Mouse (Mus musculus): ENCODE results near the gene Kcnq4.

Kcnq4 gene

DNA sequence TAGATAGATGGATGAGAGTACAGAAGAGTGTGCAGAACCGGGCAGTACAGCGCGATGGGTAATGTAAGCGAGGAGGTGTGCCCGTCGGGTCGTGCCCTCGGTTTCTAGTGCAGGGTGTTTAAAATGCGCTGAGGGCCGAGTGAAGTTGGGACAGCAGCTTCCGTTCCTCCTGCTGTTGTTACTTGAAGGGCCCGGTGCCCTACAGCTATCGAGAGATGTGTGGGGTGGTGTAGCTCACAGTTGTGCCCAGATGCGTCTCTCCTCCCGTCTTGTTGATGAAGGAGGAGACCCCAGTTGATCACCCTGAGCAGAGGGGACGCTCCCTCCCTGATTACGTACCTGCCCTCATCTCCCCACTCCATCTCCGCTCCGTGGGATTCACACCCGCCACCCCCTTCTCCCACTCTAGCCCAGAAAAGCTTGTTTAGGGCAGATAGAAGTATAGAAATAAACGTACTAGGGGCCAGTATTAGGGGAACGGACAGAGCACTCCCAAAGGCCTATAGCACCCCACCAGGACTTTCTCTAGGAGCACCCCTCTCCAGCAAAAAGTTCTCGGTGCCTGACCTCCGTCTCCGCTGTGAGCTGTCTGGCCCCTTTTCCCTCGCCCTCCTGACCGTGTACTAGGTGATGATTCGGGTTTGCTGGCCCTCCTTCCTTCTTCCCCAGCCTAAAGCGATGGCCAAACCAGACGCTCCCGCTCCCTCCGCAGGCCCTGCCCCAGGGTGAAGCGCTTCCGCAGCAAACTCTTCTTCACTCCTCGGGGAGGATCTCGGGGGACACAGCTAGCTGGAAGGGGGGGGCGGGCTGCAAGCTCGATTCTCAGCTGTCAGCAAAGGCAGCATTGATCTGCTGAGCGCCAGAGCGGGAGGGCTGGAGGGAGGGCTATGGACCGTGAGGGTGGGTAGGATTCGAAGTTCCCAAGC, at the start of gene Kcnq4:
Gene Kcnq4, minus strand, starts transcription at position 672 of the 926 bp plus-strand sequence.
- no peak for DNase-seq (ENCODE audit: low spot score in 2 of 2)

DNA sequence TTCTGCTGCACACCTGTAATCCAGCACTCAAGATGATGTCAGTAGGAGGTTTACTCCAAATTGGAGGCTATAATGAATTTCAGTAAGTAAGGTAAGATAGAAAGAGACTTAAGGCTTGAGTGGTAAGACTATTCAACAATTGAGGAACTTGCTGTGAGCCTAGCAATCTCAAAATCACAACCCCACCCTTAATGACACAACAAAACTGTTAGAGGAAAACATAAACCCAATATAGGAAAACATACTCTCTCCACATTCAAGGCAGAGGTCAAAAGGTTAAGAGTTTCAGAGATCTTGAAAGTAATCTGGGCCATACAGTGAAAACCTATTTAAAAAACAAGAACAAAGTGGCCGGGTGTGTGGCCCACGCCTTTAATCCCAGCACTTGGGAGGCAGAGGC, 48.3 kb upstream of the Kcnq4 start:
- no peak for DNase-seq (ENCODE audit: low spot score in 2 of 2)

DNA sequence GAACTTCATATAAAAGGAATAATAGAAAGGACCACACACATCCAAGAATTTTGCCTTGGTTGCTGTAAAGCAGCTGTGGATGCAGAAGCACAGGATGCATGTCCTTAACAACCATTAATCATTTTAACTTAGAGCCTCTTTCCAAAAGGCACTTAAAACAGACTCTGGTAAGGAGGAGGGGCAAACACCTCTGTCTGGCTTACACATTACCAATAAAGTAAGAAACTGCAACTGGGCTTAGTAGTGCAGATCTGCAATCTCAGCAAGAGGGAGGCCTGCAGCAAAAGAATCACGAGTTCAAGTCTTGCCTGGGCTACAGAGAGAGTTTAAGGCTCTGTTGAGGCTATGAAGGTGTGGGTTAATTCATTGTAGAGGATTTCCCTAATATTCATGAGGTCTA, 47.2 kb upstream of the Kcnq4 start:
- DNase-seq (ENCODE audit: low spot score in 2 of 2) = no peak

DNA sequence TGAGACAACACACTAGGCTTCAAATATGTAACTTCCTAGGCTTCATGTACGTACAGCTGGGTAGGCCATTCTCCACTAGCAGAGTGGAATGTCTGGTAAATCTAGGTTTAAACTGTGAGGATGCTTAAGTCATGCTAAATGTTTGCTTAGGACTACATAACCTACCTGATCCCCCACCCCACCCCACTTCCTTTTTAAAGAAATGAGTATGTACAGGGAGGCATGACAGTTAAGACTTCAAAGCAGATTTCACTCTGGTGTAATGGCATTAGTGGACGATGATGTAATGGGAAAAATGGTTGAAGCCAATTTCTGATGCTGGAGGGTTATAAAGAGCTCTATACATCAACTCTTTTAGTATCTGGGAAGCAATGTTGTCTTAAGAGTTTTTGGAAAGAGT, 44.5 kb upstream of the Kcnq4 start:
- DNase-seq (ENCODE audit: low spot score in 2 of 2) = no peak

DNA sequence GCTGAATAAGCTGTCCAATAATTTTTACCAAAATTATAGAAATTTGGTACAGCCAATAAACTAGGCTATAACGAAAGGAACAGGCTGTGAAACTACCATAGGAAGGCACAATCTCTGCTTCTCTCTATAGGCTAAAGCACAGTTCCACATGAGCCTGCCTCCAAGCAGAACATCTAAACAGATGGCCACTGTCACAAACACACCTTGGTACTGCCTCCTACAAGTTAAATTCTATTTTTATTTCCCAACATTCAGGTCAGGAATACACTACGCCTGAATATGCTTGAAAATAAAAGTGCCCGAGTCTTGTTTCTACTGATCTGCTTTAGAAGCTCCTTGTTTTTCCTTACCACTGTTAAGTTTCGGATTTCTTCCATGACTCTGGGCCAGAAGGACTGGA, 41.6 kb upstream of the Kcnq4 start:
- DNase-seq (ENCODE audit: low spot score in 2 of 2) = no peak

DNA sequence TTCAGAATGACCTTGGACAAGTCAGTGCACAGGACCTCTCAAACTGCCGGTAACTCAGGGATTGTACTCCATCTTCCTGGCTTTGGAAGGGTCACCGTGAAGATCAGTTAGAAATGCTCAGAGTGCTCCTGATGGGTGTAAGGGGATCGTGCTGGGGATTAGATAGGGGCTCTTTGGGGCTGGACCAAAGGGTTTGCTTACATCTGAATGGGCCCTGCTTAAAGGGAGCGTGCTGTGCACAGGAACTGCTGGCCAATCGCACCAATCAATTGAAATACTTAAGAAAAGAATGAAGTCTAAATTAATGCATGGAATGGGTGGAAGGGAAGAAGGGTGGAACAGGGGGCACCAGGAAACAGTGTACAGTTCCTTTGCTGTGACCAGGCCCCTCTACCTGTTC, 7.4 kb upstream of the Kcnq4 start:
- DNase-seq (ENCODE audit: low spot score in 2 of 2) = no peak

DNA sequence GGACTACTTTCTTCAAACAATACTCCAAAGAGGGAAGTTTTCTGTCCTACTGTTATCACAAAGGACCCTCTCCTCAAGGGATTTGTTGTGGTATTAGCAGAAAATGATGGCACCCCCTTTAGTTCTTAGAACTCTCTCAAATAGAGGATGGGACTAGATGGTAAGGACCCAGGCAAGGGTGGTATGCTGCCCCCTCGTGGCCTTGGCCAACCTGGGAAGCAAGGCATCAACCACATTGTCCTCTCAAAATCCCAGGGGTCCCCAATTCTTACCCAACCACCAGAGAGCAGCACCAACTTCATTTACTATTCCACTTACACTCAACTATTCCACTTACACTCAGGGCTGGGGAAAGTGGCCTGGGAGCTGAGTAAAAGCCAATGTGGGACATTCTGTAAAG, 6.9 kb upstream of the Kcnq4 start:
- DNase-seq (ENCODE audit: low spot score in 2 of 2) = peak; percentile 70 to 76

DNA sequence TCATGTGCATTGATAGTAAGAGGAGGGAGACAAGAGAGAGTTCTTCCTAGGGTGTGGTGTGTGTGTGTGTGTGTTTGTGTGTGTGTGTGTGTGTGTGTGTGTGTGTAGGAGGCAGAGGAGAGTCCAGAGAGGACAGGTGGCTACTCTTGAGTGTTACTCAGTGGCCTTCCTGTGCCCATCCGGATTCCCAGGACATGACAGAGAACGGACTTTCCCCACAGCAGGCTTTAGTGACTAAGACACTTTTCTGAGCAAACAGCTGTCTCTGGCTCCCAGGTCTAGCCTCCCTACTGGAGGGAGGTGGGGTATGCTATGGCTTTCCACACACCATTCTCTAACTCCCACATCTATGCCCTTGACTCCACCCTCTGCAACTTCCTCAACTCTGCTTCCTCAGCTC, 1.2 kb upstream of the Kcnq4 start:
- no peak for DNase-seq (ENCODE audit: low spot score in 2 of 2)

DNA sequence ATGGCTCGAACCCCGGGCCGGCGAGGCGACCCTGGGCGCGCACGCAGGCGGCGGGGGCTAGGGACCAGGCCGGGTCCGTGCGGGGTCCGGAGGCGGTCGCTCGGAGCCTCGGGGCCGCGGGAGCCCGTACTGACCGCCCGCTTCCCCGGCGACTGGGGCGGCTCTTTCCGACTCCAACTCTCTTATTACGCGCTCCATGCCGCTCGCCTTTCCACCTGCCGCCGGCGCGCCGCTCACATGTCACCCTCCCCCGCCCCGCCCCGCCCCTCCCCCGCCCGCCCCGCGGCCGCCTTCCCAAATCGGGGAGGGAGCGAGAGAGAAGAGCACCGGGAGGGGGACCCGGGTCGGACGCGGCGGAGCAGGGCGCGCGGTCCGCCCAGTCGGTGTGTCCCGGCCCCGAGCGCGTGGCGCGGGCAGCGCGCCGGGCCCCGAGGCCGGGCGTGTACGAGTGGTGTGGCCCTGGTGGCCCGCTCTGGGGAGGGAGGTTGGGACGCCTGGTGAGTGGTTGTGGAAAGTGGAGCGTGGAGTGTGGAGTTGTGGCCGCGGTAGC, 1.1 kb downstream of the Kcnq4 start:
- no peak for DNase-seq (ENCODE audit: low spot score in 2 of 2)

DNA sequence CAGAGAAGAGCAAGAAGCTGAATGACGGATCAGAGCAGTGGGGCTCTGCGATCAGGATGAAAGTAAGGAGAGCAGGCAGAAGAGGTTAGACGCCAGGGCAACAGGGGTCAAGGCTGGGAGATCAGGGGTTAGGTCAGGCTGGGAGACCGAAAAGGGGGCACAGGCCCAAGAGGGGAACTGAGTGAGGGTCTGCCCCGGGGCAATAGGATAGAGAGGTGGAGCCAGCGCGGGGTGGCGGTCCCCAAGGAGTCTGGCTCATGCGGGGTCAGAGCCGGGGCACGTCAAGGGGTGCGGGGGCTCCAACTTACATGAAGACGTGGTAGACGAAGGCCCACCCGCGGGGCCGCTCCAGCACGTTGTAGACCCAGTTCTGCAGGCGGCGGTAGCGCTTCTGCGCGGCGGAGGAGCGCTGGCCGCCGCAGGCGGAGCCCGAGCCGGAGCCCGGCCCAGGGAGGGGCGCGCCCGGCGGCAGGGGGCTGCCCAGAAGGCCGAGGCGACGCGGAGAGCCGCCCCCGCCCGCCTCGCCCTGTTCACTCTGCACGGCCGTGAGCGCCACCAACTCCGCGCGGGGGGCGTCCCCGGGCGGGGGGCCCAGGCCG, 1.8 kb downstream of the Kcnq4 start:
- DNase-seq (ENCODE audit: low spot score in 2 of 2) = no peak

DNA sequence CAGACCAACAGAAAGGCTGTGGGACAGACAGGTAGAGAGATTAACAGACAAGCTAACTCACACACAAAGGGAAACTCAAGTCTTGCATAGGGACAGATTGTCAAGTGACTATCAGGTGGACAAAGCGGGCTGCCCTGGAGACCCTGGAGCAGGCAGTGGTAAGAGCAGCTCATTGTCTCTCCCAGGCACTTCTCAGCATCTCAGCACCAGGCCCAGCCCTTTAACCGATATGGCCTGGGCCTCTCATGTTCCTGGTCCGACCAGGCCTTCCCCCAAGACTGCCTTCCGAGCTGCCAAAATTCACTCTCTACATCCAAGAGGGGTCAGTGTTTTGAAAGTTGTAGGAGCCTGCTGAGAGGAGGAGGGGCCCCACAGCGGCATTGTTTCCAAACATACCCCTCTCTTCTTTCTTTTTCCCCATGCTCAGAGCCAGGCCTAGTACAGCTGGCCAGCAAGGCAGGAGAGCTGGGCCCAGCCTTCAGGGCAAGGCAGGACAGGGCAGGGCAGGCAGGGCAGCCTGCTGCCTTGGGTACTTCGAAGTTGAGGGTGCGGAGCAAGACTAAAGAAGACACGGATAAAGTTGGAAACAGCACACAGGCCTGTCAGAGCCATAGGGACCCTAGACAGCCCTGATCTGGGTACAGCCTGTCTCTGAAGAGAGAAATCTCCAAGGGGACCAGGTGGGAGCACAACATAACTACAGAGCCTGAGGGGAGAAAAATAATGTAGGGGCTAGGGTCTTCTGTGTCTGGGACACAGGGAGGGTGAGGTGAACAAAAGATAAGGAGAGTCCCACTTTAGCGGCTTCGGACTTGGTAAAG, 2.5 kb downstream of the Kcnq4 start:
- DNase-seq (ENCODE audit: low spot score in 2 of 2) = no peak

DNA sequence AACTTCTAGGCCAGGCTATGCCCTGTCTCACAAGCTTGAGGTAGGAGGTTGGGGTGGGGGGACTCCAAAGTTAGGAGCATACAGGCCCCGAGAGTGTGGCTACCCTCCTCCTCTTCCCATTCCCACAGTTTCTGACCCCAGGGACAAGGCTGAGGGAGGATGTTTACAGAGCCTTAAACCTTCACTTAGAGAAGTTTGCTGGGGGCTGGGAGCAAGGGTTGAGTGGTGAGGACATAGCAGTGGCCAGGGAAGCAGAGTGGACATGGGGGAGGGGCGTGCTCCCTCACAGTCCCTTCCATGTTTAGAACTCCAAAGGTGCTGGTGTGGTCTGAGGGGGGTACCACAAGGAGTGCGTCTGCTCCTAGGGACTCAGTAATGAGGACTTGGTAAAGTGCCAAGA, 4.8 kb downstream of the Kcnq4 start:
- no peak for DNase-seq (ENCODE audit: low spot score in 2 of 2)

DNA sequence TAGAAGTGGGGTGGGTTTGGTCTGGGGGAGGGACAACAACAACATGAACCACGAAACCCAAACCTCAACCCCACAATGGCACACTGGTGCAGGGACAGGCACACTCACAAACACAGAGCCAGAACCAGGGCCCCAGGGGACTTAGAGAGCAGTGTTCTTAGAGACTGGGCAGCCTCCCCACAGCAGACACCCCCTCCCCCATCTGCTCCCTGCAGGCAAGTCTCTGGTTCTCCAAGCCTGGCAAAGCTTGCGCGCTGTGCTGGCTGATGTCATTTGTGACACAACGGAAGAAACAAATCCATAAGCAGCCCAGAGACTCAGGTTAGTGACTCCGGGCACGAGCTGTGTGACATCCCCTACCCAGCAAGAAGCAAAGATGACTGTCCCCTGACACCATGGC, 7.1 kb downstream of the Kcnq4 start:
- DNase-seq (ENCODE audit: low spot score in 2 of 2) = no peak

DNA sequence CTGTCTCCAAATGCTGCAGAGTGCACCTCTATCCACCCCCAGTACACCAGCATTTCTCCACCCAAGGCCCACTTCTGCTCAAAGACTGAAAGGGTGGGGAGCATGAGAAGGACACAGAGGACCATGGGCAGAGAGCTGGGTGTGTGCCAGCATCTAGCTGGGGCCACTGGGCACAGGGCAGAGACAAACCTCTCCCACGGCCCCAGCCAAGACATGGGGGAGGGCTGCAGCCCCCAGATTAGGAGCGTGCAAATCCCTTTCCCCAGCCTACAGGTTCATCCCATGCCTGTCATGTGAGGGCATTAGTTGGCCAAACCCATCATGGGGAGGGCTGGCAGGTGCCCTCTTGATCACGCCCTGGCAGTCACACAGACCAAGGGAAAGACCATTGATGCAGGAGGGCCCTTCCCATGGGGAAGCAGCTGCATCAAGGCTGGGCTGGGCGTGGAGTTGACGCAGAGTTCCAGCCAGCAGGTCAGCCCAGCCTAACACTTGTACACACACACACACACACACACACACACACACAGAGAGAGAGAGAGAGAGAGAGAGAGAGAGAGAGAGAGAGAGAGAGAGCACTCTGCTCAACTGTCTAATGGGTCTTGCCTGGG, 14.3 kb downstream of the Kcnq4 start:
- no peak for DNase-seq (ENCODE audit: low spot score in 2 of 2)

DNA sequence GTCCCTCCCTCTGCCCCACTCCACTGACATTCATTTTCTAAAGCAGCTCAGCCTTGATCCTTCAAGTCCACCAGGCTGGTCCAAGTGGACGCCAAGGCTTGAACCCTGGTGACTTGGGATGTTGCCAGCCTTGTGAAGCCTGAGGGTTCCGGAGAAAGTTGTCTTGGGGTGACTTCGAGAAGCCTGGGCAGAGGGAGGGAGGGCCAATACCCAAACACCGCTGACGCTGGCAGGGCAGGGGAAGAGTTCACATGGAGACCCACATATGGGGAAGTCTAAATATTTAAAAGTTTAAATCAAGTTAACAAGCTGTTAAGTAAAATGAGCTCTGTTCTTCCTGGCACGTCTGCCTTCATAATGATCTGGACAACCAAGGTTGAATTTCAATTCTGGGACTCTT, 15.7 kb downstream of the Kcnq4 start:
- no peak for DNase-seq (ENCODE audit: low spot score in 2 of 2)

DNA sequence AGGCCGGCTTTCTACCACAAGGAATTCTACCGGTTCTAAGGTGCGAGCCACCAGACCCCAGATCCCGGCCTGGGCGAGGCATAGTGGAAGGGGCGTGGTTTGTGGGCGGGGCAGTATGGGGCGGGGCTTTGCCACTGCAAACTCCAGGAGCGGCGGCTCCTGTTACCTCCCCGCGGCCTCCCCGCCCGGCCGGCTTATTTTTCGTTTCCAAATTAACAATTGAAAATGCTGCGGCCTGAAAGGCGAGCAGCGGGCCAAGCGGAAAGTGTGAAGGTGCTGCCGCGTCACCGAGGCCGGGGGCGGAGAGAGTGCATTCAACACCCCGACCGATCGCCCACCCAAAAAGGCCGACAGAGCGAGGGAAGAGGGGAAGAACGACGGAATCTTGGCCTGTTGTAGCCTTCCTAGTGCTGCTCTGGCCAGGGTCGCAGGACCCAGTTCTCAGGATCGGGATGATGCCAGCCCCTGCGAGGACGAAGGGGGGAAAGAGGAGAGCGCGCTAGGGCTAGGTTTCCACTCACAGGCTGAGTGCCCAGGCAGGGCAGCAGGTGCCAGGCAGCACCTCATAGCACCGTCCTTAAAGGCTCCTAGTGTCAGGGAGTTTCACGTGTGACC, 17.3 kb downstream of the Kcnq4 start:
- DNase-seq (ENCODE audit: low spot score in 2 of 2) = peak; percentile 28 to 33

DNA sequence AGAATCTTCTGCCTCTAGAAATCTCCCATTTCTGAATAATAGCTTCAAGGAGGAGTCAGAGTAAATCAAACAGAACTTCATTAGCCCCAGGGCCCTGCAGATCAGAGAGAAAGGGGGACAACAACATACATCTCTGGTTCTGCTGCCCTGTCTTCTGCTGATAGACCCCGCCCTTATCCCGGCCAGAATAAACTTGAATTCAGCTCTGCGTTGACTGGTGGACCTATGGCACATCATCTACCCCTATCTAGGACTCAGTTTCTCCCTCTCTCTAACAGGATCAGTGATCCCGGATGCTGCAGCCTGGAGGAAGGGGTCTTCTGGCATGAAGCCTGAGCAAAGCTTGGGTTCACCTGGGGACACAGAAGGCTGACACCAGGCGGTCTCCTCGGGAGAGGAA, 17.8 kb downstream of the Kcnq4 start:
- DNase-seq (ENCODE audit: low spot score in 2 of 2) = no peak

DNA sequence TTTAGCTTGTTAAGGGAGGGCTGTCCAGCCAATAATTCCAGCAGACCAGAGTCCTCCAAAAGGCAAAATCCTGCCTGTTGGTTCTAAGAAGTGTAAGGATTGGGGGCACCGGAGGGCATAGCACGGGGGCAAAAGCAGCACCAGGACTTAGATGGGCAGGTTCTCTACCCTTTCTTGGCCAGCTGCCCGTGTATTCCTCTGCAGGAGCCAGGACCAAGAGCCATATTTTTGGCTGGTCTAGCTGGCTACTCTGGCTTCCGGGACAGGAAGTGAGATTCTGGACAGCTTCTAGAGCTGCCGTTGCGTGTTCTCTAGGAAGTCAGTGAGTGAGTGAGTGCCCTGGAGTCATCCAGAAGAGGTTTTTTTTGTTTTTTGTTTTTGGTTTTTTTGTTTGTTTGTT, 18.3 kb downstream of the Kcnq4 start:
- no peak for DNase-seq (ENCODE audit: low spot score in 2 of 2)

DNA sequence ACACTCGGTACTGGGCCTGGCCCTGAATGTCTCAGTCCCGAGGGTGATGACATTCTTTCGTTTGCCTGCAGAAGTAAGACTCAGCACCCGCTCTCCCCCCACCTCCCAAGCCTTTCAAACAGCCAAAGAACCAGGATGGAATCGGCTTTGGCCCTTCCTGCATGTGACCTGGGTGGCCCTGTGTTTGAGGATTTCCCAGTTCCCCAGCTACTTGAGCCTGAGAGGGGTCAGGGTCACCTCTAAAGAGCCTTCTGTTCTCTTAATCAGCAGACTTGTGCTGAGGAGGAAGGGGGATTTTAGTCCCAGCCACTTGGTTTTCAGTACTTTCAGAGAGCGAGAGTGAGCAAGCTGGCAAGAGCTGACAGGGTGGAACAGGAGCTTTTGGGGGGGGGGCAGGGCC, 19.0 kb downstream of the Kcnq4 start:
- no peak for DNase-seq (ENCODE audit: low spot score in 2 of 2)

DNA sequence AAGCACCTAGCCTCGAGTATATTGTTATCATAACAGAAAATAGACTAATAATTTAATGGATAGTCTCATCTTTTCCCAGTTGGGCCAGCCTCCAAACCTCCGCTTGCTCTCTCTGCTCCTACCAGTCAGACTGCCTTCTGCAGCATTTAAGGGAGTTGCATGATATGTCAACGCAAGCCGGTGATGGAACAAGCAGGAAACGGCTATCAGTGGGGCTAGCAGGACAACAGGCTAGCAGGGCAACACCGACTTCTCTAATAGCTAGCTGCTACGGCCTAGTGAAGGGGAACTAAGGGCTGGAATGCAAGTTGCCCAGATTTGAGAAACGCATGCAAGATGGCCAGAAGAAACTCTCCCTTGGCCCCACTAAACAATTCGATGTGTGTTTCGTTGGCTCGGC, 20.6 kb downstream of the Kcnq4 start:
- DNase-seq (ENCODE audit: low spot score in 2 of 2) = no peak

DNA sequence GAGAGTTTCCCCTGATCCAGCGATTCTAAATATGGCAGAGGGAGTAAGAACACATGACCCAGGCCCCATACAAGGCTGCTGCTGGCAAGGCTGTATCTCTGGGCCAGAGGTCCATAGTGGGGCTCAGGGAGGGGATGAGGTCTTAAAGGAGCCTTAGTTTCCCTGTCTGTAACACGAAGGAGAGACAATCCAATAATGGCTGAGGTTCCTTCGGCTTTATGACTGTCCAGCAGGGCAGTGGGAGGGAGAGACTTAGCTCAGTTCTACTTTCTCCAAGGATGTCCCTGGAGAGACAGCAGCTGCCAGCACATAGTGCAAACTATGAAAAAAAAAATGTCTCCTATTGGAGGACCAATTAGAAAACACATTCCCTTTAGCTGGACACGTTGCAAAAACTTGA, 22.2 kb downstream of the Kcnq4 start:
- no peak for DNase-seq (ENCODE audit: low spot score in 2 of 2)

All from frontal cortex, postnatal 36 days (tissue).